Comparison of ENCODE assay signal across 17 mouse cellular contexts in the genomic region with DNA sequence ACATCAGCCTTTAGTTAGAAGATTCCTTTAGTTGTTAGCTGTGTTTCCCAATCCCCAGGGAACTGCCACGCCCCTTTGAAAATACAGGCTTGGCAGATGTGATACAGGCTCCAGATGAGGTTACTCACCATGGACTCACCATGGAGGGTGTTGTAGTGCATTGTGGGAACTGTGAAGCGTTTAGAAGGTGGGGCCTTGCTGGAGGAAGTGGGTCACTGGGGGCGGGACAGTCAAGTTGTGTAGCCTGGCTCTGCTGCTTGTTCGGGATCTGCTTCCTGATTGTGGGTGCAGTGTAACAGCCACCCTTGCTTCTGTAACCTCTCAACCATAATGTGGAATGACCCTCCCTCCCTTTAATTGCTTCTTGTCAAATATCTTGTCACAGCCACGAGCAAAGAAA.
"Had no signal": no experiment of that assay in that cellular context is flagged by ENCODE, and none has a peak within 500 bp of the region (broad histone marks: within the 10 kb centered on the region; RNA-seq: fewer than 3 reads in every experiment).

No protein-coding gene starts in this region.

- ATAC-seq: intestine, postnatal 0 days; liver, embryonic 12.5 days had no signal

- DNase-seq: kidney, adult 2 months; kidney, postnatal 25 days; layer of hippocampus, adult 9-11 months; liver; lung, adult 18-20 months; midbrain, embryonic 14.5 days; right cerebral cortex, postnatal 25 days; spleen, adult 18-20 months; thymus, adult 18-20 months; thymus, postnatal 36 days had no signal

- H3K4me3 ChIP-seq: layer of hippocampus, adult 2 months; limb, embryonic 10.5 days; limb, embryonic 13.5 days; liver, embryonic 12.5 days; liver, embryonic 15.5 days; stomach, embryonic 15.5 days had no signal

- H3K4me1 ChIP-seq: limb, embryonic 13.5 days; liver, embryonic 12.5 days; stomach, embryonic 15.5 days had no signal
